Mouse (Mus musculus): ENCODE data around the gene Aff1.
A peak's percentile ranks its signal among the peaks of the same experiment; 100 is the strongest.

Aff1 gene

DNA sequence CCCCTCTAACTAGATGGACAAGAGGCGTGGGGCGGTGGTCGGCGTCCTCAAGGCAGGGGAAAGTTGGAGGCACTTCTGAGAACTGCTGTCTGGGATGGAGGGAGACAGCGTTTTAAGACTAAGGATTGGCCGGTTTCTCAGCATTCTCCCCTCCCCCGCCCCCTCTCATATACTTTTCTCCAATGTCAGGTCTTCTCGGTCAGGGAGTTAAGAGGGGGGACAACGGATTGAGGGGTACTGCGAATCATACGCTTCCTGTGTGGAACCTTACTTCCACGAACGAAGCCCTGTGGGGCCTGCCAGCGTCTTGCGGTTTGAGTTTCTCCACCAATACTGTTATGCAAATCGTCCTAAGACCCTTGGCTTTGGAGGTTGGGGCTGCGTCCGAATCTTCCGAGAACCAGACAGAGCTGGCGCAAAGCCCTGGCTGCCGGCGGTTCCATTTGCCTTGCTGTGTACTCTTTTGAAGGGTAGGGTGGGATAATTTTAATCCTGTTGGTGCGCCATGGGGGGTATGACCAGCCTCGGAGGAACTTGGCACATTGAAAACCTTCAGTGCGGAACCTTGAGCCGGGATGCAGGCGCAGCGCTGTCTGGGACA is 967 bp downstream of the Aff1 start:
- peak; percentile 27 for DNase-seq (ENCODE audit: low read depth, low spot score)

- no peak for DNase-seq (ENCODE audit: low read depth, low spot score)
Measured at GRCm38 (mm10) chr5:103694094-103694493, 1.9 kb downstream of the Aff1 start.

- peak; percentile 48 for DNase-seq (ENCODE audit: low read depth, low spot score)
Measured at GRCm38 (mm10) chr5:103697875-103698491, 5.8 kb downstream of the Aff1 start.

GRCm38 (mm10) chr5:103698577-103698976 is 6.4 kb downstream of the Aff1 start:
- DNase-seq (ENCODE audit: low read depth, low spot score) = peak; percentile 40

GRCm38 (mm10) chr5:103699537-103699936 is 7.4 kb downstream of the Aff1 start:
- peak; percentile 85 for DNase-seq (ENCODE audit: low read depth, low spot score)

DNA sequence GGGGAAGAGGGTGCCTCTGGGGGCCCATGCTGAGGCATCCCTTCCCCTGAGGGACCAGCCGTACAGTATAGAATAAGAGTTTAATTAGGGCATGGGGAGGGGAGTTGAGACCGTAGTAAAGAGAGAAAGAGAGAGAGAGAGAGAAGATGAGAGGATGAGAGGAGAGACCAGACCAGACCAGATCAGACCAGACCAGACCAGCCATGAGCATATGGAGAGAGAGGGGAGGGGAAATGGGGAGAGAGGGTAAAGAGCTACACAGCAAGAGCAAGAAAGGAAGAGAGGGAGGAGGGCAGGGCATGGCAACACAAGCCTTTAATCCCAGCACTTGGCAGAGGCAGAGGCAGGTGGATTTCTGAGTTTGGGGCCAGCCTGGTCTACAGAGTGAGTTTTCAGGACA is 8.5 kb downstream of the Aff1 start:
- DNase-seq (ENCODE audit: low read depth, low spot score) = peak; percentile 45

GRCm38 (mm10) chr5:103701466-103701865 is 9.3 kb downstream of the Aff1 start:
- DNase-seq (ENCODE audit: low read depth, low spot score) = peak; percentile 65

DNA sequence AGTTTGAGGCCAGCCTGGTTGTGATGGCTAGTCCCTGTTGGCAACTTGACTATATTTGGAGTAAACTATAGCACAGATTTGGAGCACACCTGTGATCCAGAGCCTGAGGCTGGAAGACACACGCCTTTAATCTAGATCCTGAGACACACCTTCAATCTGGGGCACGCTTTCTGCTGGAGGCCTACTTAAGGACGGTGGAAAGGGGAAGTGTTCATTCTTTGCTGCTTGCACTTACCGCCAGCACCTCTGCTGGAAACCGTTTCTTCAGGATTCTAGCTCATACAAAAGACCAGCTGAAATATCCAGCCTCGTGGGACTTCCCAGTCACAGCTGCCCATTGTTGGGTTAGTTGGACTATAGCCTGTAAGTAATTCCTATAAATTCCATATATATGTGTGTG is 10.4 kb downstream of the Aff1 start:
- DNase-seq (ENCODE audit: low read depth, low spot score) = peak; percentile 74

DNA sequence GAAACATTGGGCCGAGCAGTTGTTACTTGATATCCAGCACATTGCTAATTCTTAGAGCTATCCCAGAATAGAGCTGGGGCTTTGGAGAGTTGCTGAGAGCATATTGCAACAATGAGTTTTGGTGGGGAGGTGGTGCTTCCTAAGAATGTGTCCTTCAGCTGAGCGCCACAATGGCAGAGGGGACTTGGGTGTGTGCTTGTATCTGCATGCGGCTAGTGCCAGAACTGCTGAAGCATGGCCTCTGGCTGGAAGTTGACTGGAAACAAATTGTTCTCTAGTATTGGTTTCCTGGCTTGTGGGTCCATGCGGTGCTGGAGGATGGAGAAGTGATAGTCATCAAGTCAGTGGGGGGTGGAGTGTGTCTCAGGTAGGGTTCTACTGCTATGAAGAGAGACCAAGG is 13.2 kb downstream of the Aff1 start:
- DNase-seq (ENCODE audit: low read depth, low spot score) = no peak

DNA sequence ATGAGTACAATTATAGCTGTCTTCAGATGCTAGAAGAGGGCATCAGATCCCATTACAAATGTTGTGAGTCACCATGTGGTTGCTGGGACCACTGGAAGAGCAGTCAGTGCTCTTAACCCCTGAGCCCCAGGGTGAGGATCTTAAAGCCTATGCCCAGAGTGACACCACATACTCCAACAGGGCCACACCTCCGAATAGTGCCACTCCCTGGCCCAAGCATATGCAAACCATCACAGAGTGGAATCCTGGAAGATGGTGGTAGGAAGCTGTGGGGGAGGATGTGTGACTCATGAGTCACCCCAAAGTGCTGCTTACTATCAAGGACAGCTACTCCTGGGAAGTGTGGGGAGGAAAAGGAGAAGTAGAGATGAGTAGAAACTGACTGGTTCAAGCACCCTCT is 13.7 kb downstream of the Aff1 start:
- no peak for DNase-seq (ENCODE audit: low read depth, low spot score)

DNA sequence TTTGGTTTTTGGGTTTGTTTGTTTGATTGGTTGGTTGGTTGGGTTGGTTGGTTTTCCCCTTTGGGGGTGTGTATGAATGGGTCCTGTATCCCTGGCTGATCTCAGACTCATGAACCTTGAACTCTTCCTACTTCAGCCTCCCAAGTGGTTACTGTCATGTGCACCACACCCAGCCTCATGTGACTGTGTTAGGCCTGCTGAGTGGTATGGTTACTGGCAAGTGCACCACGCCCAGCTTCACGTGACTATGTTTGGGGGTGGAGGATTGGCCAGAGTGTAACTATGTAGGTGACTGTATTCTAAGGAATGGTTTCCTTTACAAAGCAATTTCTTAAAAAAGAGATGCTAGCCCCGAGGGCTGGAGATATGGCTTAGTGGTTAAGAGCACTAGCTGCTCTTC is 16.9 kb downstream of the Aff1 start:
- no peak for DNase-seq (ENCODE audit: low read depth, low spot score)

GRCm38 (mm10) chr5:103711886-103712285 is 19.7 kb downstream of the Aff1 start:
- no peak for DNase-seq (ENCODE audit: low read depth, low spot score)

- no peak for DNase-seq (ENCODE audit: low read depth, low spot score)
Measured at GRCm38 (mm10) chr5:103713422-103713821, 21.2 kb downstream of the Aff1 start.

GRCm38 (mm10) chr5:103714943-103715342 is 22.8 kb downstream of the Aff1 start:
- DNase-seq (ENCODE audit: low read depth, low spot score) = peak; percentile 37

- no peak for DNase-seq (ENCODE audit: low read depth, low spot score)
Measured at GRCm38 (mm10) chr5:103716824-103717342, 24.7 kb downstream of the Aff1 start.

- no peak for DNase-seq (ENCODE audit: low read depth, low spot score)
Measured at GRCm38 (mm10) chr5:103719131-103719530, 27.0 kb downstream of the Aff1 start.

DNA sequence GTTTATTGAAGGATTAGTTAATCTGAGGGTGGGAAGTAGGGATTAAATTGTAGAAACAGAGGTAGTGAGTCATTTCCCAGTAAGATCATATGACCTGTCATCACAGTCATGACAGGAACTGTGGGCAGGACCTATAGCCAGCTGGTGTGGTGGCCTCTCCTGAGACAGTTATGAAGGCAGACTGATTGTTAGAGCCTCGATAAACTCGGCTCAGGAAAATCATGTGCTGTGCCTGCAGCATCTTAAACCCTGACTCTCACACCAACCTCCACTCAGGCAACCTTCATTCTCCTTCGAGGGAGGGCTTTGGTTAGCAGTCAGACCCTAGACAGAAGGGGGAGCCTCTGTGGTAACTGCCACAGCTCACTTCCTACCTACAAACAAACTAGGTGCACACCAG is 27.7 kb downstream of the Aff1 start:
- DNase-seq (ENCODE audit: low read depth, low spot score) = peak; percentile 50

DNA sequence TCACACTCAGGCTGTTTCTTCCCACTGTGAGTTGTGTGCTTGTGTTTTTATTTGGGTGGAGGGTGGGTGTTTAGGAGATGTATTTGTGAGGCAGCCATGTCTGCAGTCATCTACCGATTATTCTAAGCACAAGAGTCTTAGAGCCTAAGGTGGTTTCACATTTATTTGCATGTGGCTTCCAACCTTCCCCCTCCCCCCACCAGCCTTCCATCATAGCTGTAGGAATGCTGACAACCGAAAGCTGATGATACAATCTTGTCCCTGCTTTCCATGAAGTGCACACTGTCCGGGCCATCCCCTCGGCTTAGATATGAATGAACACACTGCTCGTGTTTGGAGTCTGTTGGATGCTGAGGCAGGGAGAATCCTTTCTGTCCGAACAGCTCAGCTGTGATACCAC is 28.8 kb downstream of the Aff1 start:
- peak; percentile 50 for DNase-seq (ENCODE audit: low read depth, low spot score)

DNA sequence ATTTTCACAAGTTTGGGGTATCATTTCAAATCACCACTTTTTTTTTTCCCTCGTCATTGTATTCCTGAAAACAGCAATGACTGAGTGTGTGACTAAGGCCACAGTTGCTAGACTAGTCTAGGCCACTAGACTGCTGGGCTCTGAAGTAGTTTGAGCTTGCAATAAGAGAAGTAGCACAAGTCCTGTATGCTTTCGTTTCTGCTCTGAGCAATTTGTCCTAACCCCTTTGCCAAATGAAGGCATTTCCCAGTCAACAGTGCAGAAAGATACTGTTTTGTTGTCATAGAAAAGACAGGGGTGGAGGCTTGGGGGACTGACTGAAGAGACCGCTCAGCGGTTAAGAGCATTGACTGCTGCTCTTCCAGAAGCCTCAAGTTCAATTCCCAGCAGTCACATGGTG is 29.3 kb downstream of the Aff1 start:
- DNase-seq (ENCODE audit: low read depth, low spot score) = peak; percentile 77

DNA sequence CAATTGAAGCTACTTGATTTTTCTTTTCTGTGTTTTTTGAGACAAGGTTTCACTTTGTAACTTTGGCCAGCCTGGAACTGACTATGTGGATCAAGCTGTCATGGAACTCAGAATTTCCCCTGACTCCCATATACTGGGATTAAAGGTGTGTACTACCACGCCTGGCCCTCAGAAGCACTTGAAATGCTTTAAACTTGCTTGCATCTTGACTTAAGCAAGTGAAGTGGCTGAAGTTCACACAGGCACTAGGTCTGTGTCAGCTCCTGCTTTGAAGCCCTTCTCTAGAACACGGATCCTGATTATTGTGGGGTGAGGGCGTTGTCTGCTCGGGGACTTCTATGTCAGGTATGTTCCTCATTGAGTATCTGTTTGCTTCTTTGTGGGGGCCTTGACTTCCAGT is 30.5 kb downstream of the Aff1 start:
- DNase-seq (ENCODE audit: low read depth, low spot score) = peak; percentile 71

- DNase-seq (ENCODE audit: low read depth, low spot score) = no peak
Measured at GRCm38 (mm10) chr5:103724384-103724783, 32.2 kb downstream of the Aff1 start.

- no peak for DNase-seq (ENCODE audit: low read depth, low spot score)
Measured at GRCm38 (mm10) chr5:103724823-103725222, 32.6 kb downstream of the Aff1 start.
